Mouse (Mus musculus): ENCODE measurements around the gene Wdr91. TPM values are rescaled to one million over a fixed set of nuclear protein-coding genes. Genes with fewer than 3 reads are reported as not detected.

Wdr91 gene
- polyA plus RNA-seq, 1 experiment: 4.7 TPM

GRCm38 (mm10) chr6:34948461-34948860, 37.8 kb upstream of the Wdr91 start:
- TF ChIP-seq CTCF (IDR thresholded peaks at IDR 0.05; ENCODE audit: extremely low read depth, insufficient read length, insufficient replicate concordance, low read depth, low read length) (no peak), POLR2A (IDR thresholded peaks at IDR 0.05; ENCODE audit: low read depth, low read length) (no peak)
- no peaks in the 10 kb centered on the region for H3K27me3 ChIP-seq (ENCODE audit: control insufficient read depth, insufficient read depth, low read length)
- H3K4me3 ChIP-seq (ENCODE audit: low read depth, low read length): no peak overlapping the region
- no peaks in the 10 kb centered on the region; the same call in 1 of the 2 replicates for H3K4me1 ChIP-seq (ENCODE audit: control insufficient read depth, insufficient read depth, insufficient read length, low read length)
- H3K27ac ChIP-seq (ENCODE audit: insufficient read depth, low read depth, low read length): no peak overlapping the region
- 64% methylated on average over 11 of the region's 11 CpGs for WGBS
- peaks cover 11% of the 10 kb centered on the region for H3K36me3 ChIP-seq (ENCODE audit: control insufficient read depth, insufficient read depth, low read length)

DNA sequence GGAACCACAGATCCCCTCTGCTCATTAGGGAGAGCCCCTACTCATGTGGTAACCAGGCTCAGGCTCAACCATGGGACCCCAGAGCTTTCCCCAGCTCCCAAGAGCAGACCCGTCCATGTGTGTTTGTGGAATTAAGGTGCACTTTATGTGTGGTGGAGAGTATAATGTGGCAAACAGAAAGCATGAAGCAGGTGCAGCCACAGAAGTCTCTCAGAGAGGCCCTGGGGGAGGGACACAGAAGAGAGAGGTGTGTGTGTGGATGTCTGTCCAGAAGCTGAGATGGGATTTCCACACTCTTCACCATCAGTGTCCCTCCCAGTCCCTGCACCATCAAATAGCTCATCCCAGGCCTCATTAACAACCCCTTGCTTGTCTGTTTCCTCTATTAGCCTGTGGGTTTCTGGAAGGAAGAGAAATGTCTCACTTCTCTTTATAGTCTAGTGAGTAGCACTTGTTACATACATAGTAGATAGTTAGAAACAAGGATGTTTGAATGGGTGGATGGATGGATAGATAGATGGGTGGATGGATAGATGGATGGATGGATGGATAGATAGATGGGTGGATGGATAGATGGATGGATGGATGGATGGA, 35.9 kb upstream of the Wdr91 start:
- no peak overlapping the region for H3K4me3 ChIP-seq (ENCODE audit: low read depth, low read length)
- WGBS: 87% methylated on average over 1 of the region's 1 CpGs
- peaks cover 11% of the 10 kb centered on the region for H3K36me3 ChIP-seq (ENCODE audit: control insufficient read depth, insufficient read depth, low read length)
- TF ChIP-seq POLR2A (IDR thresholded peaks at IDR 0.05; ENCODE audit: low read depth, low read length): no peak
- no peak for TF ChIP-seq CTCF (IDR thresholded peaks at IDR 0.05; ENCODE audit: extremely low read depth, insufficient read length, insufficient replicate concordance, low read depth, low read length)
- H3K4me1 ChIP-seq (ENCODE audit: control insufficient read depth, insufficient read depth, insufficient read length, low read length): no peaks in the 10 kb centered on the region; the same call in 1 of the 2 replicates
- H3K27me3 ChIP-seq (ENCODE audit: control insufficient read depth, insufficient read depth, low read length): no peaks in the 10 kb centered on the region
- no peak overlapping the region for H3K27ac ChIP-seq (ENCODE audit: insufficient read depth, low read depth, low read length)

- Histone ChIP-seq H3K27me3 (ENCODE audit: control insufficient read depth, insufficient read depth, low read length) (no peaks in the 10 kb centered on the region), H3K27ac (ENCODE audit: insufficient read depth, low read depth, low read length) (no peak overlapping the region), H3K4me3 (ENCODE audit: low read depth, low read length) (no peak overlapping the region), H3K4me1 (ENCODE audit: control insufficient read depth, insufficient read depth, insufficient read length, low read length) (no peaks in the 10 kb centered on the region; the same call in 1 of the 2 replicates), H3K36me3 (ENCODE audit: control insufficient read depth, insufficient read depth, low read length) (peaks cover 9% of the 10 kb centered on the region)
- TF ChIP-seq POLR2A (IDR thresholded peaks at IDR 0.05; ENCODE audit: low read depth, low read length) (no peak), CTCF (IDR thresholded peaks at IDR 0.05; ENCODE audit: extremely low read depth, insufficient read length, insufficient replicate concordance, low read depth, low read length) (no peak)
- WGBS: 42% methylated on average over 5 of the region's 5 CpGs
Observed at GRCm38 (mm10) chr6:34943499-34943898, 32.8 kb upstream of the Wdr91 start.

DNA sequence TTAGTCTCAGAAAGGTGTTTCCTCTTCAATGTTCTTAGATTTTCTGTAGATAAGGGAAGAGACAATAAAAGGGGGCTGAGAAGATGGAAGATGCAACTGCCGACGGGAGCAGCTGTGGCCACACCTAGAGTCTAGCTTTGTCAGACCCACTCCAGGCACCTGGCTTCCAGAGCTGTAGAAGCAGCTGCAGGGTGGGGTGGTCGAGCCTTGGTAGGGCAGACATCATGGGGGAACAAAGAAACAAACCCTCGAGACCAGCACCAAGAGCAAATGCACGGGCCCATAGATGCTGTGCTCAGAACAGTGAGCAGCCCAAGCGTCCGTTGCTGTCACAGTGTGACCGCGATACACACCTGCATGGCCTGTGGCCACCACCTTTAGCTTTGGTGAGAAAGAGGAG, 31.8 kb upstream of the Wdr91 start:
- 70% methylated on average over 9 of the region's 9 CpGs for WGBS
- Histone ChIP-seq H3K36me3 (ENCODE audit: control insufficient read depth, insufficient read depth, low read length) (peaks cover 5% of the 10 kb centered on the region), H3K27ac (ENCODE audit: insufficient read depth, low read depth, low read length) (no peak overlapping the region), H3K4me3 (ENCODE audit: low read depth, low read length) (no peak overlapping the region), H3K4me1 (ENCODE audit: control insufficient read depth, insufficient read depth, insufficient read length, low read length) (no peaks in the 10 kb centered on the region; the same call in 1 of the 2 replicates), H3K27me3 (ENCODE audit: control insufficient read depth, insufficient read depth, low read length) (no peaks in the 10 kb centered on the region)
- no peak for TF ChIP-seq POLR2A (IDR thresholded peaks at IDR 0.05; ENCODE audit: low read depth, low read length)
- no peak for TF ChIP-seq CTCF (IDR thresholded peaks at IDR 0.05; ENCODE audit: extremely low read depth, insufficient read length, insufficient replicate concordance, low read depth, low read length)

- H3K4me1 ChIP-seq (ENCODE audit: control insufficient read depth, insufficient read depth, insufficient read length, low read length): no peaks in the 10 kb centered on the region; the same call in 1 of the 2 replicates
Observed at GRCm38 (mm10) chr6:34941496-34941895, 30.8 kb upstream of the Wdr91 start.

GRCm38 (mm10) chr6:34939451-34939850, 28.8 kb upstream of the Wdr91 start:
- WGBS: 94% methylated on average over 8 of the region's 8 CpGs
- no peaks in the 10 kb centered on the region for H3K27me3 ChIP-seq (ENCODE audit: control insufficient read depth, insufficient read depth, low read length)
- H3K36me3 ChIP-seq (ENCODE audit: control insufficient read depth, insufficient read depth, low read length): no peaks in the 10 kb centered on the region
- TF ChIP-seq POLR2A (IDR thresholded peaks at IDR 0.05; ENCODE audit: low read depth, low read length) (no peak), CTCF (IDR thresholded peaks at IDR 0.05; ENCODE audit: extremely low read depth, insufficient read length, insufficient replicate concordance, low read depth, low read length) (no peak)
- no peaks in the 10 kb centered on the region; the same call in 1 of the 2 replicates for H3K4me1 ChIP-seq (ENCODE audit: control insufficient read depth, insufficient read depth, insufficient read length, low read length)
- no peak overlapping the region for H3K27ac ChIP-seq (ENCODE audit: insufficient read depth, low read depth, low read length)
- no peak overlapping the region for H3K4me3 ChIP-seq (ENCODE audit: low read depth, low read length)

More at GRCm38 (mm10) chr6:34941496-34941895, 30.8 kb upstream of the Wdr91 start:
- TF ChIP-seq POLR2A (IDR thresholded peaks at IDR 0.05; ENCODE audit: low read depth, low read length) (no peak), CTCF (IDR thresholded peaks at IDR 0.05; ENCODE audit: extremely low read depth, insufficient read length, insufficient replicate concordance, low read depth, low read length) (no peak)
- Histone ChIP-seq H3K27me3 (ENCODE audit: control insufficient read depth, insufficient read depth, low read length) (no peaks in the 10 kb centered on the region), H3K27ac (ENCODE audit: insufficient read depth, low read depth, low read length) (no peak overlapping the region), H3K36me3 (ENCODE audit: control insufficient read depth, insufficient read depth, low read length) (peaks cover 4% of the 10 kb centered on the region; the same call in 1 of the 2 replicates), H3K4me3 (ENCODE audit: low read depth, low read length) (no peak overlapping the region)
- 84% methylated on average over 2 of the region's 2 CpGs for WGBS

- no peak for TF ChIP-seq CTCF (IDR thresholded peaks at IDR 0.05; ENCODE audit: extremely low read depth, insufficient read length, insufficient replicate concordance, low read depth, low read length)
- TF ChIP-seq POLR2A (IDR thresholded peaks at IDR 0.05; ENCODE audit: low read depth, low read length): no peak
- H3K36me3 ChIP-seq (ENCODE audit: control insufficient read depth, insufficient read depth, low read length): no peaks in the 10 kb centered on the region
- WGBS: 45% methylated on average over 4 of the region's 4 CpGs
- no peaks in the 10 kb centered on the region for H3K4me1 ChIP-seq (ENCODE audit: control insufficient read depth, insufficient read depth, insufficient read length, low read length)
- H3K27me3 ChIP-seq (ENCODE audit: control insufficient read depth, insufficient read depth, low read length): no peaks in the 10 kb centered on the region
- H3K27ac ChIP-seq (ENCODE audit: insufficient read depth, low read depth, low read length): no peak overlapping the region
- no peak overlapping the region for H3K4me3 ChIP-seq (ENCODE audit: low read depth, low read length)
Observed at GRCm38 (mm10) chr6:34938929-34939325, 28.3 kb upstream of the Wdr91 start.
